Mouse (Mus musculus) cerebral cortex, adult 2 months (tissue): ENCODE measurements around the gene Med13l.

Experiments
- WGBS: fragments of 180-500 bp; shearing (Covaris S2); methylation state at CpG from one replicate; pipeline ENCODE4 v1.1.7; 2018; 5-methylcytosine and 5-hydroxymethylcytosine counted together

Gene Med13l

GRCm38 (mm10) chr5:118595901-118596300 lies 35.4 kb downstream of the Med13l start:
- 81% methylated on average over 5 of the region's 5 CpGs for WGBS

GRCm38 (mm10) chr5:118596452-118597092 lies 36.1 kb downstream of the Med13l start:
- 73% methylated on average over 15 of the region's 15 CpGs for WGBS

GRCm38 (mm10) chr5:118598601-118599000 lies 38.1 kb downstream of the Med13l start:
- WGBS: 93% methylated on average over 6 of the region's 6 CpGs

- WGBS: 78% methylated on average over 4 of the region's 4 CpGs
Observed at GRCm38 (mm10) chr5:118601452-118601851, 41.0 kb downstream of the Med13l start.

- 58% methylated on average over 7 of the region's 7 CpGs for WGBS
Observed at GRCm38 (mm10) chr5:118602706-118603105, 42.2 kb downstream of the Med13l start.

GRCm38 (mm10) chr5:118605424-118606067 lies 45.1 kb downstream of the Med13l start:
- WGBS: 48% methylated on average over 11 of the region's 11 CpGs

- WGBS: 47% methylated on average over 13 of the region's 13 CpGs
Observed at GRCm38 (mm10) chr5:118606636-118607035, 46.2 kb downstream of the Med13l start.

GRCm38 (mm10) chr5:118607900-118608299 lies 47.4 kb downstream of the Med13l start:
- WGBS: 94% methylated on average over 1 of the region's 1 CpGs

- 69% methylated on average over 5 of the region's 5 CpGs for WGBS
Observed at GRCm38 (mm10) chr5:118610468-118610867, 50.0 kb downstream of the Med13l start.

- WGBS: 62% methylated on average over 13 of the region's 13 CpGs
Observed at GRCm38 (mm10) chr5:118612956-118613631, 52.6 kb downstream of the Med13l start.

GRCm38 (mm10) chr5:118613704-118614103 lies 53.2 kb downstream of the Med13l start:
- 22% methylated on average over 2 of the region's 2 CpGs for WGBS

- 29% methylated on average over 8 of the region's 8 CpGs for WGBS
Observed at GRCm38 (mm10) chr5:118614116-118614515, 53.6 kb downstream of the Med13l start.

- 64% methylated on average over 2 of the region's 2 CpGs for WGBS
Observed at GRCm38 (mm10) chr5:118614571-118614981, 54.1 kb downstream of the Med13l start.

GRCm38 (mm10) chr5:118618963-118619610 lies 58.6 kb downstream of the Med13l start:
- WGBS: 60% methylated on average over 12 of the region's 12 CpGs

- WGBS: 62% methylated on average over 7 of the region's 7 CpGs
Observed at GRCm38 (mm10) chr5:118619801-118620200, 59.3 kb downstream of the Med13l start.

- 67% methylated on average over 7 of the region's 7 CpGs for WGBS
Observed at GRCm38 (mm10) chr5:118620330-118620910, 59.9 kb downstream of the Med13l start.

- WGBS: 81% methylated on average over 4 of the region's 4 CpGs
Observed at GRCm38 (mm10) chr5:118621877-118622276, 61.4 kb downstream of the Med13l start.

GRCm38 (mm10) chr5:118622346-118622745 lies 61.9 kb downstream of the Med13l start:
- 89% methylated on average over 5 of the region's 5 CpGs for WGBS

- WGBS: 58% methylated on average over 5 of the region's 5 CpGs
Observed at GRCm38 (mm10) chr5:118623797-118624196, 63.3 kb downstream of the Med13l start.

GRCm38 (mm10) chr5:118627630-118628029 lies 67.2 kb downstream of the Med13l start:
- 65% methylated on average over 5 of the region's 5 CpGs for WGBS

- WGBS: 95% methylated on average over 4 of the region's 4 CpGs
Observed at GRCm38 (mm10) chr5:118628211-118628610, 67.7 kb downstream of the Med13l start.

GRCm38 (mm10) chr5:118632346-118632745 lies 71.9 kb downstream of the Med13l start:
- 63% methylated on average over 8 of the region's 8 CpGs for WGBS
